Mouse (Mus musculus) bone marrow macrophage, adult 2 months (primary cell): ENCODE measurements around the gene Rtn1.

Experiments used
- CTCF ChIP-seq: IDR thresholded peaks from 2 replicates; pipeline ENCODE4 v1.5.1; 2012; ENCODE audit warnings: low read depth, mild to moderate bottlenecking, low read length, moderate library complexity
- POLR2A ChIP-seq: IDR thresholded peaks from 2 replicates; pipeline ENCODE4 v1.6.1; 2012; ENCODE audit warnings: mild to moderate bottlenecking, low read depth, low read length, borderline replicate concordance

DNA sequence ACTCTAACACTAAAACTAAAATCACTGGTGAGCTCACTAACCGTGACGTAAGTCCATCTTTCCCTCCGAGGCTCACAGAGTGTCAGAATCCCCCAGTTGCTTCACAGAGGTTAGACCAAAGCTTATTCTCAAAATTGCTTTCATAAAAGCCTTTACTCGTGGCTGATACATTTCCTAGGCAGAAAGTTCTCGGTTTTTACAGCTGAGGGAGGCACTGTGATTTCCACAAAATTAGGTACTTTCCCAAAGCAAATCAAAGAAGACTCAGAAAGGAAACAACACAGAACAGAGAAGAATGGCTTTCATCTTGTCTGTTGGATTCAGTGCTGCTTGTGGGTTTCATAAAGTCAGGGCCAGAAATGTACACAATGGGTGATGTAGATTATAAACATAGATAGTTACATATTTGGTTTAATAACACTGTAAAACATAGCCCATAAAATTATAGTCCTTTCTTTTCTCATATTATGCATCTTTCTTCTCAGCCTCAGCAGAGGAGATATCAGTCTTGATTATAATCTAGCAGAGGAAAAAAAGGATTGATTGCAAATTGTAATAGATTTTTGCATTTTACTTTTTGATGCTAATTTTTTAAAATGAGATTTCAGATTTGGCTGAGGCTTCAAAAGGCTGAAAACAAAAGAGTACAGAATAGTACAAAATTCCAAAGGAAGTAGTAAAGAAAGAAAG, 47.8 kb downstream of the Rtn1 start:
- TF ChIP-seq POLR2A (no peak), CTCF (no peak)
